Mouse (Mus musculus) neural tube, embryonic 14.5 days (tissue): Measurements from ENCODE around the gene Ubxn7. TPM values are rescaled to one million over a fixed set of nuclear protein-coding genes. Genes with fewer than 3 reads are reported as not detected.

Experiments
- ATAC-seq: fragments of 200-750 bp; cut with Nextera tagmentation; 2 replicates; pipeline ENCODE4 v1.8.0; 2017; ENCODE audit warnings: low read depth, mild to moderate bottlenecking, moderate TSS enrichment, moderate library complexity
- H3K27ac ChIP-seq: fragments of 300-500 bp; sonication (generic); 2 replicates; pipeline ENCODE4 v1.5.1; 2014; ENCODE audit warnings: low read depth, mild to moderate bottlenecking, control low read depth, low read length, moderate library complexity, mixed read lengths
- H3K27me3 ChIP-seq: fragments of 300-500 bp; sonication (generic); 2 replicates; pipeline ENCODE4 v1.6.1; 2014; ENCODE audit warnings: low read length; ENCODE audit not compliant: control insufficient read depth, insufficient read depth
- H3K36me3 ChIP-seq: fragments of 300-500 bp; sonication (generic); 2 replicates; pipeline ENCODE4 v1.6.1; 2014; ENCODE audit warnings: low read length, mixed read lengths; ENCODE audit not compliant: control insufficient read depth, insufficient read depth
- H3K4me1 ChIP-seq: fragments of 300-500 bp; sonication (generic); 2 replicates; pipeline ENCODE4 v1.6.1; 2014; ENCODE audit warnings: low read length; ENCODE audit not compliant: control insufficient read depth, insufficient read depth
- H3K4me2 ChIP-seq: fragments of 300-500 bp; sonication (generic); 2 replicates; pipeline ENCODE4 v1.6.1; 2014; ENCODE audit warnings: mild to moderate bottlenecking, low read depth, low read length, control low read depth
- H3K4me3 ChIP-seq: fragments of 300-500 bp; sonication (generic); 2 replicates; pipeline ENCODE4 v1.5.1; 2014; ENCODE audit warnings: low read depth, low read length, control low read depth, mixed read lengths
- H3K9ac ChIP-seq: fragments of 300-500 bp; sonication (generic); replicated peaks from 2 replicates; pipeline ENCODE4 v1.6.1; 2014; ENCODE audit warnings: low read depth, mild to moderate bottlenecking, control low read depth, low read length, mixed read lengths
- H3K9me3 ChIP-seq: fragments of 300-500 bp; sonication (generic); 2 replicates; pipeline ENCODE4 v1.6.1; 2016; ENCODE audit warnings: low read length; ENCODE audit not compliant: control insufficient read depth
- WGBS: fragments of 180-500 bp; shearing (Covaris S2); extraction: QIAGEN DNeasy Blood & Tissue Kit; methylation state at CpG from one replicate; pipeline ENCODE4 v1.1.7; 2014; 5-methylcytosine and 5-hydroxymethylcytosine counted together
- polyA plus RNA-seq: library from polyadenylated mRNA; unstranded; fragments of >200 nt; fragmentation: Nextera tagmentation; extraction: Ambion mirVana; gene quantifications from 2 replicates; pipeline ENCODE4 v1.2.1, GENCODE M21; 2014

Gene Ubxn7
- polyA plus RNA-seq, 1 experiment from 2014 or later = 31.2 TPM

DNA sequence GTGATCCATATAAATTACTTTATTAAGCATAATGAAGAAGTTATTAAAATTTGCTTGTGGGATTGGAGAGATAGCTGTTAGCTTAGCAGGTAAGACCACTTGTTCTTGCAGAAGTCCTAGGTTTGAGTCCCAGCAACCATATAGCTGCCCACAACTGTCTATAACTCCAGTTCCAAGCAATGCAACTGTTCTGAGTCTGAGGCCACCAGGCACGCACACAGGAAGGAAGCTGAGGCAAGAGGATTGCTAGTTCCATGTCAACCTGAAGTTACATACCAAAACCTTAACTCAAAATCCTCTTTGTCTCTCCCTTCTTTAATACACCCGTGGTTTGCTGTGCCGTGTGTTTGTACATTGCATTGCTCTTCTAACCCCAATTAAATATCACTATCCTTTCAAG is 58.8 kb downstream of the Ubxn7 start:
- Histone ChIP-seq H3K4me2 (no peak overlapping the region), H3K27ac (no peak overlapping the region), H3K9ac (no peak overlapping the region), H3K4me1 (no peaks in the 10 kb centered on the region), H3K36me3 (peaks cover 13% of the 10 kb centered on the region), H3K27me3 (no peaks in the 10 kb centered on the region), H3K9me3 (no peaks in the 10 kb centered on the region), H3K4me3 (no peak overlapping the region)
- 95% methylated on average over 3 of the region's 3 CpGs for WGBS
- ATAC-seq = no peak

DNA sequence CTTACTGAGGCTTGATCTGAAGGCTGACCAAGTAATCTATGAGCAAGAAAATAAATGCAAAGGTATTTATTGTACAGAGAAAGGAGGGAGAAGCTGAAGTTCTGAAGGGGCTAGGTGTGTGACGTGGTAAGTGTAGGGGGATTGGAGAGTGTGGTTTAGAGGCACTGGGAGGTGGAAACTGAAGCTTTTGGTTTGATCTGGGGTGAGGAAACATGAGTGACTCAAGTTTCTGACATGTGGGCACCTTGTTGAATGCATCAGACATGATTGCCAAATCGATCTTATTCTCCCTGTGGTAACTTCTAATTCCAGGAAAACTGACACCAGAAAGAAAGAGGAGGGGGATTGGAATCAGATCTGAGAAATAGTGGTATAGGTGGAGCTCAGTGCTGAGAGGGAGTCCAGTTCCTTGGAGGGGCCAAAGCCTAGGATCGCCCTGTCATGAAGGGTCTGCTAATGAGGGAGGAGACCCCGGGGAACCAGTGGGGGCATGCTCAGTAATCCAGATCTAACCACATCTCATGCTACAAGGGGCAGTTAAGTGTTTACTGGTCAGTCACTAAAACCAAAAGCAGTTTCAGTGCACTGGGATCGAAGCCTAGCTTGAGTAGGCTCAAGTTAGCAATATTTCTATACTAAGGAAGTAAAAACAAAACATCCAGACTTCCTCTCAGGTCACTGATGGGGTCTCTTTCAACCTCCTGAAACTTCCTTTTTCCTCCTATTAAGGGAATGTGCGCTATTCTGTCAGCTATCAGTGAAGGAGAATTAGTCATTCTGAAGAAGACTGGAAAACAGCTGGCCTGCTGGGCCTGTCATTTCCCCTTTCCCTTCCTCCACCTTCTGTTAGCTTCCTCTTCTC is 63.9 kb downstream of the Ubxn7 start:
- ATAC-seq = no peak
- no peaks in the 10 kb centered on the region for H3K9me3 ChIP-seq
- peaks cover 3% of the 10 kb centered on the region; the same call in 1 of the 2 replicates for H3K36me3 ChIP-seq
- H3K4me2 ChIP-seq = no peak overlapping the region
- no peak overlapping the region for H3K27ac ChIP-seq
- H3K4me3 ChIP-seq = no peak overlapping the region
- 73% methylated on average over 6 of the region's 6 CpGs for WGBS
- no peaks in the 10 kb centered on the region for H3K27me3 ChIP-seq
- H3K4me1 ChIP-seq = no peaks in the 10 kb centered on the region
- no peak overlapping the region for H3K9ac ChIP-seq

- H3K36me3 ChIP-seq = peaks cover 3% of the 10 kb centered on the region; the same call in 1 of the 2 replicates
These were observed 64.4 kb downstream of the Ubxn7 start for GRCm38 (mm10) chr16:32396541-32396835.

DNA sequence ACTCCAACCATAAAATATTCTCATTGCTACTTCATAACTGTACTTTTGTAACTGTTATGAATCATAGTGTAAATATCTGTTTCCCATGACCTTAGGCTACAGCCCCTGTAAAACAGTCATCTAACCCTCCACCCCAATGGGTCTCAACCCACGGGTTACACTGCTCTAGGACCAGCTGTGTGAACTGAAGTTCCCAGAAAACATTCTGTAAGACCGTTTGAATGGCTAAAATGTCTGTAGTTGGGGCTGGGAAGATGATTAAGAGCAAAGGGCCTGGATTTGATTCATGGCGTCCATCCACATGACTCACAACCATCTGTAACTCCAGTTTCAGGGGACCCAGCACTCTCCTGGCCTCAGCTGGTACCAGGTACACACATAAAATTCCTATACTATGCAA is 66.1 kb downstream of the Ubxn7 start:
- no peaks in the 10 kb centered on the region for H3K4me1 ChIP-seq
- no peaks in the 10 kb centered on the region for H3K27me3 ChIP-seq
- no peak overlapping the region for H3K4me3 ChIP-seq
- H3K4me2 ChIP-seq = no peak overlapping the region
- 80% methylated on average over 3 of the region's 3 CpGs for WGBS
- H3K9ac ChIP-seq = no peak overlapping the region
- peaks cover under 1% of the 10 kb centered on the region; the same call in 1 of the 2 replicates for H3K36me3 ChIP-seq
- no peak overlapping the region for H3K27ac ChIP-seq
- no peak for ATAC-seq
- H3K9me3 ChIP-seq = no peaks in the 10 kb centered on the region

More at GRCm38 (mm10) chr16:32396541-32396835, 64.4 kb downstream of the Ubxn7 start:
- WGBS = 74% methylated on average over 3 of the region's 3 CpGs
- Histone ChIP-seq H3K4me2 (no peak overlapping the region), H3K4me1 (no peaks in the 10 kb centered on the region), H3K27me3 (no peaks in the 10 kb centered on the region), H3K9ac (no peak overlapping the region), H3K27ac (no peak overlapping the region), H3K9me3 (no peaks in the 10 kb centered on the region), H3K4me3 (no peak overlapping the region)
- no peak for ATAC-seq

- Histone ChIP-seq H3K4me2 (no peak within 1 kb of the TSS), H3K36me3 (no peaks in the 10 kb centered on the region), H3K27ac (no peak within 1 kb of the TSS), H3K4me1 (no peaks in the 10 kb centered on the region), H3K9me3 (no peaks in the 10 kb centered on the region), H3K4me3 (no peak within 1 kb of the TSS), H3K27me3 (no peaks in the 10 kb centered on the region), H3K9ac (no peak within 1 kb of the TSS)
- WGBS = 85% methylated on average over 7 of the region's 7 CpGs
- ATAC-seq = no peak
These were observed 68.2 kb downstream of the Ubxn7 start, which contains the start of gene Tm4sf19 for GRCm38 (mm10) chr16:32400267-32400666. TSS of gene Tm4sf19 (plus strand) at chr16:32400506.

DNA sequence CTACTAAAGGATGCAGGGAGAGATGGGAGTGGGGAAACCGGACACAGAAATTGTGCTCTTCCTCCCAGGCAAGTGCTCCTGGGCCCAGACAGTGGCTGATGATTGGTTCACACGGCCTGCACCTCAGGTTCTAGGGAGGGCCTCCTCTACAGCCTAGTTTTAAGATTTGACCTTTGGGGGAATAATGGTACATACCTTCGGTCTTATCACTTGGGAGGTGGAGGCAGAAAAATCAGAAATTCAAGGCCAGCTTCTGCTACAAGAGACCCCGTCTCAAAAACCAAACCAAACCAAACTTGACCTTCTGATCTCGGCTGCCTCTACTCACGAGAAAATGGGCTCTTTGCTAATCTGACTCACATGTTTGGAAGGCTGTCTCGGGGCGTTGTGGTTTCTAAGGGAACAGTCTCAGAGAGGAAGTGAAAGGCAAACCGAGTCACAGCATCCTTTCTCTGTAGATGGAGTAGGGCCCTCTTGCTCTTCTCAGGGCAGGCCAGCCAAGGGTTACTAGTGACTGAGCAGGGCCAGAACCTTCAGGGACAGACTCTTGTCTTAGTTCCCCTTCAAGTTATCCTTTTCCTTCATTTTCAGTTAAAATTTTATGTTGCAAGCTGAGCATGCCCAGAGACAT is 69.4 kb downstream of the Ubxn7 start:
- no peak for ATAC-seq
- 84% methylated on average over 9 of the region's 9 CpGs for WGBS
- no peaks in the 10 kb centered on the region for H3K4me1 ChIP-seq
- H3K9me3 ChIP-seq = no peaks in the 10 kb centered on the region
- no peaks in the 10 kb centered on the region for H3K27me3 ChIP-seq
- no peak overlapping the region for H3K9ac ChIP-seq
- no peak overlapping the region for H3K4me2 ChIP-seq
- no peaks in the 10 kb centered on the region for H3K36me3 ChIP-seq
- H3K4me3 ChIP-seq = no peak overlapping the region
- H3K27ac ChIP-seq = no peak overlapping the region

DNA sequence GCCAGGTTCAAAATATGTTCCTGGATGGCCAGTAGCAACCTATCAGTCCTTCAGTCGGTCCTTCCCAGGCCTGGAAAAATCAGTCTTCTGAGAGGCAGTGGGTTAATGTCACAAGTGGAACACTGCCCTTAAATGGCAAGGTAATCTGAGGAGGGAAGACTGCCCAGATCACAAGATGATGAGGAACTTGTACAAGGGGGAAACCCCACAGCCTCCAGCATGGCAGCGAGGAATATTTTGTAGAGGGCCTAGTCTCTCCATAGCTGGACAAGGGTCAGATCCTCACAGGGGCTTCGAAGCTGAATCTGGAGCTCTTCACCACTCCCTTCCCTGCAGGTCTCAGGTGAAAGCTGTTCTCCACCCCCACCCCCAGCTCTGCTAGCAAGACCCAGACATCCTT is 70.8 kb downstream of the Ubxn7 start:
- H3K4me3 ChIP-seq = no peak overlapping the region
- ATAC-seq = no peak
- no peak overlapping the region for H3K27ac ChIP-seq
- no peaks in the 10 kb centered on the region for H3K36me3 ChIP-seq
- H3K27me3 ChIP-seq = no peaks in the 10 kb centered on the region
- H3K4me2 ChIP-seq = no peak overlapping the region
- H3K9me3 ChIP-seq = no peaks in the 10 kb centered on the region
- H3K4me1 ChIP-seq = no peaks in the 10 kb centered on the region
- 90% methylated on average over 3 of the region's 3 CpGs for WGBS
- no peak overlapping the region for H3K9ac ChIP-seq

GRCm38 (mm10) chr16:32405716-32406115 is 73.7 kb downstream of the Ubxn7 start:
- Histone ChIP-seq H3K9me3 (no peaks in the 10 kb centered on the region), H3K4me3 (no peak overlapping the region), H3K4me2 (no peak overlapping the region), H3K4me1 (no peaks in the 10 kb centered on the region), H3K27me3 (no peaks in the 10 kb centered on the region), H3K36me3 (no peaks in the 10 kb centered on the region), H3K9ac (no peak overlapping the region), H3K27ac (no peak overlapping the region)
- 92% methylated on average over 9 of the region's 9 CpGs for WGBS
- ATAC-seq = no peak

DNA sequence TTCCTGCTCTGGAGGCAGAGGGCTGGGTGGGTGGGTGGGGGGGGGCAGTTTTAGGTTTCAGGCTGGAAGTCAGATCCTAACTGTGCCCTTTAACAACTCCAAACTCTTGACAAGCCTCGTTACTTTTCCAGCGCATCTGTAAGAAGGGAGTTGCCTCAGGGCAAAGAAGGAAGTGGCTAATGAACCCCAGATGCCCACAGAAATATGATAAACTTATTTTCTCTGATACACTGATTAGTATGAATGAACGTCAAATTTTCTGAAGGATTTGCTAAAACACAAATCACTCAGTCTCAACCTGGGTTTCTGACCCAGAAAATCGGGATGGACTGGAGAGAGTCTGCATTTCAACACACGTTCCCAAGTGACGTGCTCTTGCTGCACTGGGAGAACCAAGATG is 74.6 kb downstream of the Ubxn7 start:
- Histone ChIP-seq H3K27ac (no peak overlapping the region), H3K27me3 (no peaks in the 10 kb centered on the region), H3K36me3 (no peaks in the 10 kb centered on the region), H3K4me1 (no peaks in the 10 kb centered on the region), H3K9me3 (no peaks in the 10 kb centered on the region), H3K4me2 (no peak overlapping the region), H3K9ac (no peak overlapping the region), H3K4me3 (no peak overlapping the region)
- 89% methylated on average over 6 of the region's 6 CpGs for WGBS
- no peak for ATAC-seq
